Mouse (Mus musculus) Patski (cell line): ENCODE measurements around the gene Pias3. TPM values are rescaled to one million over a fixed set of nuclear protein-coding genes. Genes with fewer than 3 reads are reported as not detected.

Source experiments
- ATAC-seq: fragments of 100-300 bp; one replicate; pipeline ENCODE4 v1.8.0; 2021
- CTCF ChIA-PET: fragments of 350-600 bp; sonication (Branson Sonifier 250); formaldehyde crosslinking; loops from one replicate; lab custom pipeline; 2022; ENCODE audit warnings: inconsistent platforms; lab: Charles Lee
- POLR2A ChIA-PET: fragments of 350-600 bp; sonication (Branson Sonifier 250); formaldehyde crosslinking; loops from one replicate; lab custom pipeline; 2022; ENCODE audit warnings: antibody characterized with exemption, inconsistent platforms; lab: Charles Lee
- DNase-seq: peaks from one replicate; pipeline ENCODE4 v3.0.0-alpha.2; 2011; ENCODE audit warnings: low read depth, low spot score
- H3K27me3 ChIP-seq: fragments of 371-371 bp; one replicate; pipeline ENCODE4 v1.5.1; 2021
- CTCF ChIP-seq: fragments of 100-300 bp; IDR thresholded peaks from one replicate; pipeline ENCODE4 v1.5.1; 2021
- in situ Hi-C: fragments of 300-500 bp; cut with MboI; formaldehyde crosslinking; loops from 3 replicates; pipeline ENCODE4 v1.11.1; 2018; ENCODE audit warnings: low pct_unique_long_range_greater_than_20kb, mixed read lengths
- polyA plus RNA-seq: library from polyadenylated mRNA; unstranded; gene quantifications from one replicate; pipeline ENCODE4 v1.2.3, GENCODE M21; 2021

Pias3 gene
- polyA plus RNA-seq, 1 experiment from 2014 or later = 54.0 TPM

- in situ Hi-C loops = no loop called here
- ATAC-seq (no peak), DNase-seq (no peak)
- H3K27me3 ChIP-seq = no peaks in the 10 kb centered on the region
- CTCF ChIA-PET = interaction anchor here (0.9 to 2.9 kb wide), 9 partner anchors 9 to 153 kb away, joined by 3 to 15 read pairs (median 5); partner anchors contain the start of gene Nudt17
- POLR2A ChIA-PET = interaction anchor here (0.5 kb wide), 1 partner anchor 433 kb away, joined by 3 read pairs; no protein-coding TSS in a partner anchor
- no peak for TF ChIP-seq CTCF
Observed at GRCm38 (mm10) chr3:96698993-96699690, 3.0 kb downstream of the Pias3 start.

GRCm38 (mm10) chr3:96700376-96700775, 4.2 kb downstream of the Pias3 start:
- in situ Hi-C loops = no loop called here
- H3K27me3 ChIP-seq = no peaks in the 10 kb centered on the region
- no peak for ATAC-seq
- ChIA-PET CTCF (interaction anchor here (0.9 to 2.9 kb wide), 5 partner anchors 8 to 53 kb away, joined by 4 to 15 read pairs (median 9); partner anchors contain the start of gene Nudt17), POLR2A (interaction anchor here (1.0 kb wide), 1 partner anchor 33 kb away, joined by 5 read pairs; no protein-coding TSS in a partner anchor)
- no peak for TF ChIP-seq CTCF
- DNase-seq = no peak

GRCm38 (mm10) chr3:96701003-96701402, 4.8 kb downstream of the Pias3 start:
- in situ Hi-C loops = no loop called here
- ChIA-PET POLR2A (no interaction called here), CTCF (interaction anchor here (1.0 to 2.3 kb wide), 5 partner anchors 8 to 158 kb away, joined by 3 to 9 read pairs (median 4); partner anchors contain the start of gene Nudt17)
- DNase-seq = no peak
- no peak for ATAC-seq
- no peak for TF ChIP-seq CTCF
- H3K27me3 ChIP-seq = no peaks in the 10 kb centered on the region

- DNase-seq (no peak), ATAC-seq (no peak)
- no peaks in the 10 kb centered on the region for H3K27me3 ChIP-seq
- CTCF ChIA-PET = interaction anchor here (0.8 to 3.6 kb wide), 7 partner anchors 10 to 163 kb away, joined by 3 to 21 read pairs (median 3); partner anchors contain the start of gene Ankrd35
- POLR2A ChIA-PET = no interaction called here
- no peak for TF ChIP-seq CTCF
- in situ Hi-C loops = loop anchor here (5.0 kb wide), 1 partner anchor 162 kb away; no protein-coding TSS in a partner anchor
Observed at GRCm38 (mm10) chr3:96704778-96705177, 8.6 kb downstream of the Pias3 start.

DNA sequence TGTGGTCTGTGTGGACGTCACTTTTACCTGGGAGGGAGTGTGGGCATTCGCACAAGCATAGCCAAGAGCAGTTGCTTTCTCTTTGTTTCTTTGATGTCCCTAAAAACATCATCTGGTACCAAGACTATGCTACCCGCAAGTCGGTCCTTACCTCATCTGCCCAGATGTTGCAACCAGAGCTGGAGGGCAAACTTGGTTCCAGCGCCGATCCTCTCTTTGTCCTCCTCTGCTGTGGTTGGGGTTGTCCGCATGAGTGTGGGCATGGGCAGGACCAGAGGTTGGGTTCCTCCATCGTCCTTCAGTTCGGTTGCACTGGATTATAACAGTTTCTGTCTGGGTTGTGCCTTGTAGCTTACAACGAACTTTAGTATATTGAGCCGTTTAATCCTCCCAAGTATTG, 10.0 kb downstream of the Pias3 start:
- CTCF ChIA-PET = interaction anchor here (1.0 to 4.0 kb wide), 6 partner anchors 9 to 44 kb away, joined by 3 to 43 read pairs (median 8); partner anchors contain the start of gene Pias3
- TF ChIP-seq CTCF = no peak
- POLR2A ChIA-PET = interaction anchor here (0.7 to 1.4 kb wide), 3 partner anchors 9 to 29 kb away, joined by 3 to 7 read pairs (median 4); no protein-coding TSS in a partner anchor
- H3K27me3 ChIP-seq = no peaks in the 10 kb centered on the region
- DNase-seq = no peak
- in situ Hi-C loops = loop anchor here (5.0 kb wide), 1 partner anchor 164 kb away; no protein-coding TSS in a partner anchor
- no peak for ATAC-seq

DNA sequence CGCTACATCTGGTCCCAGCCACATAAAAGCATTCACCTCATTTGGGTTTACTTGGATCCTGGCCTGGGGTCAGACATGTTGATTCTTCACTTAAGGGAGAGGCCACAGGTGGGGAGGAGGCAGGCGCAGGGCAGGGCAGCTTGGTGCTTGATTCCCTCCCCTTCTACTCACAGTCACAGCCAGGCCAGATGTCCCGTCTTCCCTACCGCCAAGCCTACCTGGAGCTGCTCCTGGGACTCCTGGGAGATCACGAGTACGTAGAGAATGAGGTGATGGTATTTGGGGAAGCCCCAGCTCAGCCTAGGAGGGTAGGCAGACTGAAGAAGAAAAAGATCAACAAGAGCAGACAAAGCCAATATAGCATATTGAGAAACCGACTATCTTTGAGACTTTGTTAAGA, 10.8 kb downstream of the Pias3 start:
- H3K27me3 ChIP-seq = no peaks in the 10 kb centered on the region
- TF ChIP-seq CTCF = no peak
- ChIA-PET POLR2A (interaction anchor here (0.8 to 1.8 kb wide), 4 partner anchors 10 to 126 kb away, joined by 3 to 8 read pairs (median 6); no protein-coding TSS in a partner anchor), CTCF (interaction anchor here (1.0 to 4.3 kb wide), 8 partner anchors 8 to 66 kb away, joined by 3 to 43 read pairs (median 8); partner anchors contain the start of gene Pias3)
- in situ Hi-C loops = loop anchor here (5.0 kb wide), 1 partner anchor 165 kb away; no protein-coding TSS in a partner anchor
- DNase-seq (no peak), ATAC-seq (no peak)

- DNase-seq (no peak), ATAC-seq (peak; percentile 82)
- in situ Hi-C loops = loop anchor here (5.0 kb wide), 1 partner anchor 166 kb away; no protein-coding TSS in a partner anchor
- TF ChIP-seq CTCF = no peak
- POLR2A ChIA-PET = interaction anchor here (0.8 to 1.8 kb wide), 2 partner anchors 11 to 19 kb away, joined by 3 to 8 read pairs; no protein-coding TSS in a partner anchor
- H3K27me3 ChIP-seq = no peaks in the 10 kb centered on the region
- CTCF ChIA-PET = interaction anchor here (0.6 to 4.3 kb wide), 14 partner anchors 8 to 166 kb away, joined by 3 to 43 read pairs (median 4); partner anchors contain the start of genes Gm16253 and Pias3
Observed at GRCm38 (mm10) chr3:96707903-96708683, 11.9 kb downstream of the Pias3 start, which contains the start of gene Nudt17. Nudt17 (minus strand) TSS chr3:96708562.

GRCm38 (mm10) chr3:96708684-96709064, 12.5 kb downstream of the Pias3 start:
- ChIA-PET POLR2A (interaction anchor here (1.8 kb wide), 1 partner anchor 11 kb away, joined by 8 read pairs; no protein-coding TSS in a partner anchor), CTCF (interaction anchor here (0.6 to 4.3 kb wide), 11 partner anchors 9 to 158 kb away, joined by 3 to 43 read pairs (median 6); partner anchors contain the start of genes Gm16253 and Pias3)
- ATAC-seq = no peak
- H3K27me3 ChIP-seq = no peaks in the 10 kb centered on the region
- TF ChIP-seq CTCF = no peak
- in situ Hi-C loops = loop anchor here (5.0 kb wide), 1 partner anchor 166 kb away; no protein-coding TSS in a partner anchor
- no peak for DNase-seq

DNA sequence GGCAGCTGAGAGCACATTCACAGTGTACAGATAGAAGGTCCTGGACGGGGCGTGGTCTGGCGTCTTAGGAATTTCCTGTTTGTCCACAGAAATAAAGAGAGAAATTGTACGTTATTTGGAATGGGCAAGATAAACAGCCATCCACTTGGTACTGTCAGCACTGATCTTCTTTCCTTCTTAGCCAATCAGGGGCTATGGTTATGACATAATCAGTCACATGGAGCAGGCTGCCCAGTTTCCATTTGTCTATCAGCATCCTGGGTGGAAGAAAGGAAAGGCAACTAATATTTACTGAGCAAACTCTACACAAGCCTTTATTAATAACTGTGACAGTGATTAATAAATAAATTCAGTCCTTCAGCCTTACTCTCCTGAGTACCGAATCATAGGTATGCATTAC, 18.1 kb downstream of the Pias3 start:
- DNase-seq (no peak), ATAC-seq (no peak)
- ChIA-PET POLR2A (no interaction called here), CTCF (no interaction called here)
- in situ Hi-C loops = no loop called here
- no peaks in the 10 kb centered on the region for H3K27me3 ChIP-seq
- TF ChIP-seq CTCF = no peak
